Comparison of ENCODE assay signal across 10 mouse cellular contexts in the genomic region with DNA sequence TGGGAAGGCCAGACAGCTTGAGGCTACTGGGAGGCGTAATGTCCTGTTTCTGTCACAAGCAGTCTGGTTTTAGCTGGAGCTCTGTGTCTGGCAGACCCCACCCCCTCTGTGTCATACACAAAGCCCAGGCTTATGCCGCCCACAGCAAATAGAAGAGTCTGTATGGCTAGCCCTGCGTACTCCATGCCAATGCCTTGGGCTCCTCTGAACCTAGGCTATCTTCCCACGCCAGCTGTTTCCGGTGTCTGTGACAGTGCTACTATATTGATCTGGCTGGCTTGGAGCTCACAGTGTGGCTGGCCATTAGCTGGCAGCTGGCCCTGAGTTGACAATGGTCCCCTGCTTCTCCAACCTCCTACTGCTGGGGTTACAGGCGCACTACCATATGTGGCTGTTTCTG. TPM values are rescaled to one million over a fixed set of nuclear protein-coding genes. Genes with fewer than 3 reads are reported as not detected.
DNase-seq lines count a peak whose midpoint lies in the region; ATAC-seq and TF ChIP-seq lines count a peak whose summit lies in the region.
"Had no signal": no experiment of that assay in that cellular context is flagged by ENCODE, and none has a peak within 500 bp of the region (broad histone marks: within the 10 kb centered on the region; RNA-seq: fewer than 3 reads in every experiment).

No protein-coding gene starts in this region.

- peak; percentile 60 to 63 for DNase-seq in lung, adult 18-20 months
- no peak for DNase-seq in lung, adult 2 months
- DNase-seq in layer of hippocampus, postnatal 14 days (ENCODE audit: low spot score in 2 of 2) = peak; percentile 26 to 47
- DNase-seq in retina, embryonic 14.5 days (ENCODE audit: low spot score) = peak; percentile 17
- DNase-seq in natural killer cell, adult 2 months (ENCODE audit: low spot score in 2 of 2) = no peak
- DNase-seq in spleen, adult 18-20 months = no peak
- DNase-seq in cerebellum, postnatal 25 days = no peak
- DNase-seq: kidney, postnatal 4 days had no signal

- H3K27ac ChIP-seq in heart, embryonic 12.5 days (ENCODE audit: poor library complexity, severe bottlenecking) = peak overlapping the region; percentile 40

- ATAC-seq in heart, embryonic 12.5 days (ENCODE audit: insufficient number of reproducible peaks, low FRiP score) = peak; percentile 53

- no peak overlapping the region for H3K9ac ChIP-seq in heart, embryonic 12.5 days

- no peak for TF ChIP-seq CTCF in lung, adult 2 months (IDR thresholded peaks at IDR 0.05; ENCODE audit: insufficient read depth, low read length)

- WGBS in lung, adult 2 months = 67% methylated on average over 6 of the region's 6 CpGs
- 53% methylated on average over 6 of the region's 6 CpGs for WGBS in heart, embryonic 12.5 days

- peaks cover 7% of the 10 kb centered on the region for H3K4me1 ChIP-seq in lung, adult 2 months (ENCODE audit: control insufficient read depth, insufficient read depth, low read length)
- peaks cover 29% of the 10 kb centered on the region for H3K4me1 ChIP-seq in heart, embryonic 12.5 days (replicated peaks)

- TF ChIP-seq POLR2A in lung, adult 2 months (IDR thresholded peaks at IDR 0.05; ENCODE audit: borderline replicate concordance, extremely low read depth, low read depth, low read length) = no peak

- H3K27me3 ChIP-seq in heart, embryonic 12.5 days (replicated peaks) = no peaks in the 10 kb centered on the region

- no peak overlapping the region for H3K4me2 ChIP-seq in heart, embryonic 12.5 days

- no peak overlapping the region for H3K4me3 ChIP-seq in lung, adult 2 months (replicated peaks; ENCODE audit: extremely low read depth, low read depth, low read length)
- H3K4me3 ChIP-seq in heart, embryonic 12.5 days = no peak overlapping the region
- H3K4me3 ChIP-seq: erythroblast, embryonic 14.5 days had no signal

- no peaks in the 10 kb centered on the region for H3K9me3 ChIP-seq in heart, embryonic 12.5 days (replicated peaks)

- no peaks in the 10 kb centered on the region for H3K36me3 ChIP-seq in heart, embryonic 12.5 days

RNA-seq across cellular contexts. Expression of a gene that starts 37.5 kb away (rescaled TPM):
- 133 TPM in 2 replicates for polyA plus RNA-seq in lung, adult 2 months (2012; rRNA removed)
- 37.6 and 38.6 TPM in 2 replicates for polyA plus RNA-seq in heart, embryonic 12.5 days (2016; fragmentation: Nextera tagmentation; extraction: Ambion mirVana)
- 1 to 10 TPM; 3.8 to 4.2 TPM for total RNA-seq in layer of hippocampus, postnatal 14 days (2021)

RNA-seq across cellular contexts. Expression of a gene that starts 39.1 kb away (rescaled TPM):
- polyA plus RNA-seq in lung, adult 2 months (2012; rRNA removed) = 81.9 and 89.7 TPM in 2 replicates
- polyA plus RNA-seq in heart, embryonic 12.5 days (2016; fragmentation: Nextera tagmentation; extraction: Ambion mirVana) = 78.2 and 80.2 TPM in 2 replicates
- 100 to 1,000 TPM; 139 to 147 TPM for total RNA-seq in layer of hippocampus, postnatal 14 days (2021)

RNA-seq across cellular contexts. Expression of a gene that starts 54.2 kb away (rescaled TPM):
- 258 and 298 TPM in 2 replicates for polyA plus RNA-seq in lung, adult 2 months (2012; rRNA removed)
- polyA plus RNA-seq in heart, embryonic 12.5 days (2016; fragmentation: Nextera tagmentation; extraction: Ambion mirVana) = 743 and 773 TPM in 2 replicates
- total RNA-seq in layer of hippocampus, postnatal 14 days (2021) = 100 to 1,000 TPM; 615 to 684 TPM

RNA-seq across cellular contexts. Expression of a gene that starts 57.4 kb away (rescaled TPM):
- polyA plus RNA-seq in lung, adult 2 months (2012; rRNA removed) = 6.8 and 8.2 TPM in 2 replicates
- polyA plus RNA-seq in heart, embryonic 12.5 days (2016; fragmentation: Nextera tagmentation; extraction: Ambion mirVana) = 21.6 and 25.0 TPM in 2 replicates
- 10 to 100 TPM; 13.6 to 15.0 TPM for total RNA-seq in layer of hippocampus, postnatal 14 days (2021)

Comparison
In these comparisons a context has a peak if more than half of its experiments do, and no peak if none do; other contexts are left out.
1. DNase-seq: peak in lung, adult 18-20 months (2 of 2), layer of hippocampus, postnatal 14 days (2 of 2) and retina, embryonic 14.5 days (single experiment); none in lung, adult 2 months (single experiment), natural killer cell, adult 2 months (0 of 2), spleen, adult 18-20 months (0 of 2) and cerebellum, postnatal 25 days (0 of 2).